Mouse (Mus musculus) forebrain, embryonic 14.5 days (tissue): ENCODE results near the gene 1700034I23Rik. TPM values are rescaled to one million over a fixed set of nuclear protein-coding genes. Genes with fewer than 3 reads are reported as not detected.
"Not testable (repeated sequence)": the region's sequence is repeated elsewhere in the genome, so short reads cannot be mapped to it uniquely, and the experiment has no call there.

ENCODE experiments used
- ATAC-seq: fragments of 200-750 bp; cut with Nextera tagmentation; 2 replicates; pipeline ENCODE4 v1.8.0; 2017; ENCODE audit warnings: mild to moderate bottlenecking, moderate library complexity
- DNase-seq: peaks from one replicate; pipeline ENCODE4 v3.0.0-alpha.2; 2015; ENCODE audit warnings: low spot score
- H3K27ac ChIP-seq: fragments of 300-500 bp; sonication (generic); 2 replicates; pipeline ENCODE4 v1.5.1; 2014; ENCODE audit warnings: low read depth, mild to moderate bottlenecking, control low read depth, low read length, moderate library complexity
- H3K27me3 ChIP-seq: fragments of 300-500 bp; sonication (generic); replicated peaks from 2 replicates; pipeline ENCODE4 v1.6.1; 2014; ENCODE audit warnings: low read length, control low read depth, mixed read lengths; ENCODE audit not compliant: control insufficient read depth, insufficient read depth
- H3K36me3 ChIP-seq: fragments of 300-500 bp; sonication (generic); 2 replicates; pipeline ENCODE4 v1.6.1; 2014; ENCODE audit warnings: low read length, control low read depth; ENCODE audit not compliant: control insufficient read depth, insufficient read depth
- H3K4me1 ChIP-seq: fragments of 300-500 bp; sonication (generic); 2 replicates; pipeline ENCODE4 v1.6.1; 2014; ENCODE audit warnings: antibody characterized with exemption, low read length, control low read depth; ENCODE audit not compliant: control insufficient read depth, insufficient read depth
- H3K4me2 ChIP-seq: fragments of 300-500 bp; sonication (generic); 2 replicates; pipeline ENCODE4 v1.6.1; 2014; ENCODE audit warnings: mild to moderate bottlenecking, control low read depth, low read length
- H3K4me3 ChIP-seq: fragments of 300-500 bp; sonication (generic); 2 replicates; pipeline ENCODE4 v1.5.1; 2014; ENCODE audit warnings: low read depth, low read length, control low read depth
- H3K9ac ChIP-seq: fragments of 300-500 bp; sonication (generic); 2 replicates; pipeline ENCODE4 v1.6.1; 2014; ENCODE audit warnings: mild to moderate bottlenecking, low read length, control low read depth, moderate library complexity
- H3K9me3 ChIP-seq: fragments of 300-500 bp; sonication (generic); replicated peaks from 2 replicates; pipeline ENCODE4 v1.6.1; 2016; ENCODE audit warnings: low read length, control low read depth, mixed read lengths; ENCODE audit not compliant: control insufficient read depth
- WGBS: fragments of 180-500 bp; shearing (Covaris S2); extraction: QIAGEN DNeasy Blood & Tissue Kit; methylation state at CpG from one replicate; pipeline ENCODE4 v1.1.7; 2014; 5-methylcytosine and 5-hydroxymethylcytosine counted together
- polyA plus RNA-seq: library from polyadenylated mRNA; unstranded; fragments of >200 nt; fragmentation: Nextera tagmentation; extraction: Ambion mirVana; gene quantifications from 2 replicates; pipeline ENCODE4 v1.2.1, GENCODE M21; 2014

1700034I23Rik gene
- polyA plus RNA-seq, 1 experiment from 2014 or later = 0.14 TPM

GRCm38 (mm10) chr3:40894336-40894735 is 8.0 kb downstream of the 1700034I23Rik start:
- Histone ChIP-seq H3K4me2 (peak overlapping the region; percentile 57), H3K9ac (peak overlapping the region; percentile 65), H3K27ac (0 out of 2 replicates have a peak overlapping the region, but pooled peaks have one; percentile 14), H3K4me3 (peak overlapping the region; percentile 45)
- ATAC-seq, H3K4me1 ChIP-seq, H3K9me3 ChIP-seq, H3K36me3 ChIP-seq, H3K27me3 ChIP-seq: not testable (repeated sequence)
- DNase-seq = peak; percentile 29
- 0% methylated on average over 18 of the region's 24 CpGs for WGBS

GRCm38 (mm10) chr3:40893816-40894258 is 8.5 kb downstream of the 1700034I23Rik start:
- H3K9me3 ChIP-seq, H3K27ac ChIP-seq, H3K4me1 ChIP-seq, H3K36me3 ChIP-seq, H3K27me3 ChIP-seq: not testable (repeated sequence)
- H3K4me2 ChIP-seq = peak overlapping the region; percentile 57
- peak overlapping the region; percentile 45 for H3K4me3 ChIP-seq
- ATAC-seq (peak; percentile 100), DNase-seq (peak; percentile 98)
- H3K9ac ChIP-seq = peak overlapping the region; percentile 62
- WGBS = 0% methylated on average over 34 of the region's 38 CpGs

- not testable (repeated sequence) for H3K4me1 ChIP-seq, H3K36me3 ChIP-seq, H3K4me3 ChIP-seq, H3K27me3 ChIP-seq, DNase-seq, H3K4me2 ChIP-seq, H3K9ac ChIP-seq, H3K9me3 ChIP-seq, H3K27ac ChIP-seq, ATAC-seq
- WGBS = 94% methylated on average over 3 of the region's 3 CpGs
Measured at GRCm38 (mm10) chr3:40853123-40853738, 49.1 kb downstream of the 1700034I23Rik start.

Other genes starting within 250 kb of the 1700034I23Rik start
- gene Slc25a31, start 193.7 kb downstream of the 1700034I23Rik start, polyA plus RNA-seq = 0.25 TPM in 1 of 2 replicates, not detected in the other
- 38.2 and 46.0 TPM in 2 replicates for gene Hspa4l, start 158.0 kb downstream of the 1700034I23Rik start, polyA plus RNA-seq
- gene Plk4, start 102.5 kb downstream of the 1700034I23Rik start, polyA plus RNA-seq = 26.3 and 30.7 TPM in 2 replicates
- gene Mfsd8, start 55.7 kb downstream of the 1700034I23Rik start, polyA plus RNA-seq = 22.6 and 23.5 TPM in 2 replicates
- 5.2 and 5.8 TPM in 2 replicates for gene Abhd18, start 55.6 kb downstream of the 1700034I23Rik start, polyA plus RNA-seq
- gene Larp1b, start 47.3 kb upstream of the 1700034I23Rik start, polyA plus RNA-seq = 1.8 and 2.7 TPM in 2 replicates
- gene Pgrmc2, start 180.5 kb upstream of the 1700034I23Rik start, polyA plus RNA-seq = 17.5 and 21.8 TPM in 2 replicates